Mouse (Mus musculus) embryonic facial prominence, embryonic 12.5 days (tissue): ENCODE results near the gene Grb2. TPM values are rescaled to one million over a fixed set of nuclear protein-coding genes. Genes with fewer than 3 reads are reported as not detected.

Experiments used
- ATAC-seq: fragments of 200-750 bp; cut with Nextera tagmentation; 2 replicates; pipeline ENCODE4 v1.8.0; 2017; ENCODE audit not compliant: insufficient number of reproducible peaks, insufficient read depth, low FRiP score, low TSS enrichment
- H3K27ac ChIP-seq: fragments of 300-500 bp; sonication (generic); 2 replicates; pipeline ENCODE4 v1.5.1; 2016; ENCODE audit warnings: mild to moderate bottlenecking
- H3K27me3 ChIP-seq: fragments of 300-500 bp; sonication (generic); 2 replicates; pipeline ENCODE4 v1.6.1; 2016; ENCODE audit warnings: mild to moderate bottlenecking, moderate library complexity
- H3K36me3 ChIP-seq: fragments of 300-500 bp; sonication (generic); 2 replicates; pipeline ENCODE4 v1.6.1; 2016; ENCODE audit warnings: mild to moderate bottlenecking
- H3K4me1 ChIP-seq: fragments of 300-500 bp; sonication (generic); 2 replicates; pipeline ENCODE4 v1.6.1; 2016
- H3K4me2 ChIP-seq: fragments of 300-500 bp; sonication (generic); replicated peaks from 2 replicates; pipeline ENCODE4 v1.6.1; 2016; ENCODE audit warnings: mild to moderate bottlenecking, moderate library complexity
- H3K4me3 ChIP-seq: fragments of 300-500 bp; sonication (generic); 2 replicates; pipeline ENCODE4 v1.5.1; 2016; ENCODE audit warnings: mild to moderate bottlenecking
- H3K9ac ChIP-seq: fragments of 300-500 bp; sonication (generic); 2 replicates; pipeline ENCODE4 v1.6.1; 2016; ENCODE audit warnings: mild to moderate bottlenecking, moderate library complexity
- H3K9me3 ChIP-seq: fragments of 300-500 bp; sonication (generic); 2 replicates; pipeline ENCODE4 v1.6.1; 2016; ENCODE audit warnings: mild to moderate bottlenecking, moderate library complexity
- WGBS: fragments of 180-500 bp; shearing (Covaris S2); methylation state at CpG from one replicate; pipeline ENCODE4 v1.1.7; 2016; 5-methylcytosine and 5-hydroxymethylcytosine counted together
- polyA plus RNA-seq: library from polyadenylated mRNA; unstranded; fragments of >200 nt; fragmentation: Nextera tagmentation; extraction: Ambion mirVana; gene quantifications from 2 replicates; pipeline ENCODE4 v1.2.1, GENCODE M21; 2016

Grb2 gene
- polyA plus RNA-seq, 1 experiment from 2014 or later, result 115 TPM

GRCm38 (mm10) chr11:115709829-115710559 is 1.6 kb upstream of the Grb2 start:
- Histone ChIP-seq H3K4me2 (peak overlapping the region; percentile 89), H3K4me3 (no peak overlapping the region), H3K27ac (no peak overlapping the region), H3K9ac (no peak overlapping the region; the same call in 1 of the 2 replicates), H3K4me1 (peaks cover 20% of the 10 kb centered on the region), H3K36me3 (no peaks in the 10 kb centered on the region), H3K27me3 (no peaks in the 10 kb centered on the region), H3K9me3 (no peaks in the 10 kb centered on the region)
- WGBS, result 52% methylated on average over 6 of the region's 6 CpGs
- ATAC-seq, result no peak

DNA sequence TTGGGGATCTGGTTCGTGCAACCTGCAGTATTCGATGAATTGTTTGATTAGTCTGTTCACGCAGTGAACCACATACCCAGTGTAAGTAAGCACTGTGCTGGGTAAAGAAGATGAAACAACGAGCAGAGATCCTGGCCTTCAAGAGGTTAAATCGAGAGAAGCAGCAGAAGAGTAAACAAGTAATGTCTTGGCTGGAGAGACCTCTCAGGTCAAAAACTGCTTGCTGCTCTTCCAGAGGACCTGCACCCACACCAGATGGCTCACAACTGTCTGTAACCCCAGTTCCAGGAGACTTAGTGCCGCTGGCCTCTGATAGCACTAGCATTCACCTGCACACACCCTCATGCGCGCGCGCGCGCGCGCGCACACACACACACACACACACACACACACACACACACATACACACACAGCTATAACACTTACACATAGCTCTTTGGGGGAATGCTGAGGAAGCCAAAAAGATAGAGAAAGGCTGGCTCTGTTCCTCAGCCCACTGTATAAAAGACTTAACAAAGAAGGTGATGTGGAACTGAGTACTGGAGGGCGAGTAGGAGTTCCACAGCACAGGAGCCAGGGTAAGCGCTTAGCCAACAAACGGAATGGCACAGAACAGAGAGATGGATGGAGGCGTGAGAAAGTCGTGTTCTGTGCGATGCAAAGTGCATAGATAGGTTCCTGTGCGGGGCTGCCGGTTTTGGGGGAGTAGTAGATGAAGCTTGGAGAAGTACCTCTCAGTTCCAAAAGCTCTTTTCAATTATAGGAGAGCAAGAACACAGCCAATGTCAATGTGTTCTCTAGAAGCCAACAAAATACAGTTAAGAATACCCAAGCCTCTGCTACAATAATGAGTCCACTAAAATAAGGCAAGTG is 795 bp upstream of the Grb2 start:
- Histone ChIP-seq H3K36me3 (no peaks in the 10 kb centered on the region), H3K9ac (peak overlapping the region; percentile 98), H3K27me3 (no peaks in the 10 kb centered on the region), H3K9me3 (no peaks in the 10 kb centered on the region), H3K4me3 (peak overlapping the region; percentile 100), H3K4me1 (peaks cover 21% of the 10 kb centered on the region), H3K27ac (peak overlapping the region; percentile 93), H3K4me2 (peak overlapping the region; percentile 89)
- peak; percentile 56 for ATAC-seq
- 2% methylated on average over 23 of the region's 23 CpGs for WGBS

DNA sequence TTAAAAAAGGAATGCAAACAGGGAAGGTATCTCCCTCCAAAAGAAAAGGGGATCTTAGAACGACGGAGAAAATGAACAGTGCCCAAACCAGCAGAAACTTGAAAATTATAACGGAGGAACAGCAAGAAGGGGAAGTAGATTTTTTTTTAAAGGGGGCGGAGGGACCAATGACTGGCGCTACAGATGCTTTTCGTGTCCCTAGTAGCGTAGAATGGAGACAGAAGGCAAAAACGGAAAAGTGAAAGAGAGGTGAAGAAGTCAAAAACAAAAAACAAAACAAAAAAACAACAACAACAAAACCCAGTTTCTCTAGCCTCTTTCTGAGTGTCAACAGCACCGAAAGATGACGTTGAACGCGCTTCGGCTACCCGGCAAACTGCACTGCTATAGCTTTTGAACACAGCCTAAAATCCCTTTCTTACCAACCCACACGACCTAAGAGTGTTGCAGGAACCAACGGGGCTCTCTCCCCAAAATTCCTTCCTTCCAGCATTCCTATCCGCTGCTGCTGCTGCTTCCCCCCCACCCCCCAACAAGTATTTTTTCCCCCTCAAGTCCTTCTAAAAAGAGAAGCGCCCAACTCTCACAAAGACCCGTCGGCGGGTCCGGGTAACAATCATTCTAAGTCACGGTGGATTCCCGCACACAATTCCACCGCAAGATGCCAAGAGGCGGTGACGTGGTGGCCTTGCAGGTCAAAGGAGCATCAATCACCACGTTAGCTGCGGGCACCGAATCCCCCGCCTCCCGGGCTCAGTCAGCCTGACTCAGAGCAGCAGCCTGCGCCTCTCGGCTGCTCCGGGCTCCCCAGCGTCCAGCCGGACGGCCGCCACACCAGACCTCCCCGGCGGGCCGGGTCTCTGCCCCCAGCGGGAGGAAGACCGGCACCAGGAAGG is 836 bp downstream of the Grb2 start:
- no peaks in the 10 kb centered on the region for H3K36me3 ChIP-seq
- peak; percentile 35 for ATAC-seq
- WGBS, result under 1% methylated on average over 44 of the region's 44 CpGs
- peak overlapping the region; percentile 100 for H3K4me3 ChIP-seq
- H3K9me3 ChIP-seq, result no peaks in the 10 kb centered on the region
- peak overlapping the region; percentile 93 for H3K27ac ChIP-seq
- peak overlapping the region; percentile 98 for H3K9ac ChIP-seq
- H3K4me1 ChIP-seq, result peaks cover 21% of the 10 kb centered on the region
- H3K4me2 ChIP-seq, result peak overlapping the region; percentile 89
- H3K27me3 ChIP-seq, result no peaks in the 10 kb centered on the region

DNA sequence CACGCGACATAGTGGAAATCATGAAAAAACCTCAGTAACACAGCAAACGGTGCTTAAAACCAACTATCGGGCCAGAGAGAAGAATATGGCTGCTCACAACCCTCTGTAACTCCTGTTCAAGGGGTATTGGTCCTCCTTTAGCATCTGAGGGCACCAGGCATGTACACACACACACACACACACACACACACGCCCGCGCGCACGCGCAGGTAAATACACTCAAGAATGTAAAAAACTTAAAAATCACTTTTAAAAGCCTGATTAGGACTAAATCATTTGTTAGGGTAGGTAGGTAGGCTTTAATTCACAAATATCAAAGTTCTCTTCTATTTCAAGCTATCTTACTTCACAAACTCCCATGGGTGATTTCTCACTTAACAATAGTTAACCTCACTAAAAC is 1.8 kb downstream of the Grb2 start:
- H3K4me2 ChIP-seq, result peak overlapping the region; percentile 89
- H3K27me3 ChIP-seq, result no peaks in the 10 kb centered on the region
- no peaks in the 10 kb centered on the region for H3K36me3 ChIP-seq
- H3K4me3 ChIP-seq, result peak overlapping the region; percentile 100; the same call in 1 of the 2 replicates
- ATAC-seq, result no peak
- 89% methylated on average over 10 of the region's 10 CpGs for WGBS
- no peak overlapping the region for H3K27ac ChIP-seq
- no peak overlapping the region for H3K9ac ChIP-seq
- H3K9me3 ChIP-seq, result no peaks in the 10 kb centered on the region
- peaks cover 21% of the 10 kb centered on the region for H3K4me1 ChIP-seq

DNA sequence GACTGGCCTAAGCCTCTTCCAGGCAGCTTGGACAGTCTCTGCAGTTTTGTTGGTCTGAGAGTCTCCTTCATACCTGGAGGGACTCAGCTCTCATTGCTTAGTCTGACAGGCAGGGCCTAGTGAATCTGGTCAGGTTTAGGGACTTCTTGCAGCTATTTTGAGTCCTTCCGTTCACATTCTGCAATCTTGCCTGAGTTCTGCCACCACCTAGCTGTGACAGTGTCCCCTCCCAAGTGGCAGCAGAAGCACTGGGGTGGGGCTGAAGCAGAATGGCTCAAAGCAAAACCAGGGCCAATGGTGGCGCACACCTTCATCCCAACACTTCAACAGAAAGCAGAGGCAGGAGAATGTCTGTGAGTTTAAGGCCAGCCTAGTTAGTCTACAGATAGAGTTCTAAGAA is 2.8 kb downstream of the Grb2 start:
- Histone ChIP-seq H3K9ac (no peak overlapping the region), H3K4me2 (no peak overlapping the region), H3K4me1 (peaks cover 21% of the 10 kb centered on the region), H3K27ac (no peak overlapping the region), H3K36me3 (no peaks in the 10 kb centered on the region), H3K27me3 (no peaks in the 10 kb centered on the region), H3K4me3 (no peak overlapping the region), H3K9me3 (no peaks in the 10 kb centered on the region)
- WGBS, result 84% methylated on average over 2 of the region's 2 CpGs
- no peak for ATAC-seq

DNA sequence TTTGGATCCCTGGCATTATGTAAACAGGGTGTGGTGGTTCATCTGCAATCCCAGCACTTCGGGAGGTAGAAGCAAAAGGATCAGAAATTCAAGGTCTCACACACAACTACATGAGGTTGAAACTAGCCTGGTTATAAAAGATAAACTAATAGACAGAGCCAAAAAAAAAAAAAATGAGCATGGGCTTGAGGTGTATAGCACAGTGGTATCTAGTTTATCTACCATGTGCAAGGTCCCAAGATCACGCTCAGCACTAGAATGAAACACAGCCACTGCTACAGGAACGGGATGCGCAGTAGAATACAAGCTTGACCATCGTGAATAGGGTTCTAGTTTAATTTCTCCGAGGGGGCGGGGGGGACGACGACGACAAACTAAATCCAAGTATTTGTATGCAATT is 3.7 kb downstream of the Grb2 start:
- ATAC-seq, result no peak

DNA sequence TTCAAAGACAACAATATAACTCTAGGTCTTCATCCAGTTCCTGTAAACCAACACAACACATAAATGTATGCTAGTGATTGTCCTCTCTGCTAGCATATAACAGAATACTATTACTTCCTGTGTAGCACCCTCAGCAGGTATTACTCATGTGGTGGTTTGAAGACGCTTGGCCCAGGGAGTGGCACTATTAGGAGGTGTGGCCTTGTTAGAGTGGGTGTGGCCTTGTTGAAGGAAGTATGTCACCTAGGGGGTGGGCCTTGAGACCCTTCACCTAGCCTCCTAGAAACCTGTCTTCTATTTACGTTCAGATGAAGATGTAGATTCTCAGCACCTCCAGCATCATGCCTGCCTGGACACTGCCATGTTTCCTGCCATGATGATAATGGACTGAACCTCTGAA is 4.9 kb downstream of the Grb2 start:
- 85% methylated on average over 2 of the region's 2 CpGs for WGBS
- H3K9me3 ChIP-seq, result no peaks in the 10 kb centered on the region
- no peak overlapping the region for H3K4me2 ChIP-seq
- no peaks in the 10 kb centered on the region for H3K27me3 ChIP-seq
- no peak overlapping the region for H3K27ac ChIP-seq
- no peak for ATAC-seq
- H3K36me3 ChIP-seq, result no peaks in the 10 kb centered on the region
- H3K9ac ChIP-seq, result no peak overlapping the region
- H3K4me3 ChIP-seq, result no peak overlapping the region
- peaks cover 30% of the 10 kb centered on the region for H3K4me1 ChIP-seq

More for the DNA sequence above, 3.7 kb downstream of the Grb2 start:
- Histone ChIP-seq H3K36me3 (no peaks in the 10 kb centered on the region), H3K9ac (no peak overlapping the region), H3K4me3 (no peak overlapping the region), H3K4me1 (peaks cover 29% of the 10 kb centered on the region), H3K9me3 (no peaks in the 10 kb centered on the region), H3K4me2 (no peak overlapping the region), H3K27me3 (no peaks in the 10 kb centered on the region), H3K27ac (no peak overlapping the region)
- 94% methylated on average over 10 of the region's 10 CpGs for WGBS

DNA sequence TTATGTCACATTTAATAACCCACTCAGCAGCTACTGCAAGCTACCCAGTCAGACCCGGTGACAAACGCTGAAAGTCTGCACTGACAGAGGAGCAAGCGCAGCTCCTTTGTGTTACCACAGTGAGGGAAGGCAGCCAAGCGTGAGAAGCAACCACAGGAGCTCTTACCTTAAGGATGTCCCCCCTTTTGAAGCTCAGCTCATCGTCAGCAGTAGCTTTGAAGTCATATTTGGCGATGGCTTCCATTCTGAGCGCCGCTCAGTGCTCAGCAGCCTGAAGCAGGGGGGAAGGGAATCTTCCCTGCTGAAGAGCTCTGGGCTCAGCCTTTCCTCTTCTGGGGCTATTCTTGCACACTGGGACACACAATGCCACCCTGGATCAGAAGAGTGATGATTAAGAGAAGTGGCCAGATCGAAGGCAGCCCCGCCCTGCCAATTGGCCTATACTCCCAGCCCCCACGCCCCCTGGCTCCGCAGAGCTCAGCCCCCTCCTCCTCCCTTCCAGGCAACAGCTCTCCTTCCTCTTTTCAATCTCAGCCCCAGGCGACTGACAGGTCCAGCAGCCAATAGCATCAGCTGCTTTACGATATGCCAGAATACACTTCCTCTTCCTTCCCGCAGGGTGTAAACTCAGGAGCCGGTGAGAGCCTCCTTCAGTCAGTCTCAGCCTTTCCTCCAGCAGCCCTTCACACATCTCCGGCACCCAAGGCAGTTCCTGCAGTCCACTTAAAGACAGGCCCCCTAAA is 9.2 kb downstream of the Grb2 start:
- H3K36me3 ChIP-seq, result peaks cover 10% of the 10 kb centered on the region
- no peaks in the 10 kb centered on the region for H3K9me3 ChIP-seq
- WGBS, result 14% methylated on average over 17 of the region's 17 CpGs
- H3K27ac ChIP-seq, result peak overlapping the region; percentile 54
- H3K4me1 ChIP-seq, result peaks cover 16% of the 10 kb centered on the region
- peak overlapping the region; percentile 72 for H3K9ac ChIP-seq
- H3K4me3 ChIP-seq, result peak overlapping the region; percentile 51
- H3K4me2 ChIP-seq, result peak overlapping the region; percentile 90
- peak; percentile 87 for ATAC-seq
- H3K27me3 ChIP-seq, result no peaks in the 10 kb centered on the region

GRCm38 (mm10) chr11:115697722-115698121 is 10.7 kb downstream of the Grb2 start:
- ATAC-seq, result no peak
- Histone ChIP-seq H3K9me3 (no peaks in the 10 kb centered on the region), H3K36me3 (peaks cover 10% of the 10 kb centered on the region), H3K4me1 (peaks cover 16% of the 10 kb centered on the region), H3K4me2 (no peak overlapping the region), H3K27me3 (no peaks in the 10 kb centered on the region), H3K9ac (no peak overlapping the region), H3K27ac (no peak overlapping the region), H3K4me3 (no peak overlapping the region)
- 90% methylated on average over 3 of the region's 3 CpGs for WGBS

DNA sequence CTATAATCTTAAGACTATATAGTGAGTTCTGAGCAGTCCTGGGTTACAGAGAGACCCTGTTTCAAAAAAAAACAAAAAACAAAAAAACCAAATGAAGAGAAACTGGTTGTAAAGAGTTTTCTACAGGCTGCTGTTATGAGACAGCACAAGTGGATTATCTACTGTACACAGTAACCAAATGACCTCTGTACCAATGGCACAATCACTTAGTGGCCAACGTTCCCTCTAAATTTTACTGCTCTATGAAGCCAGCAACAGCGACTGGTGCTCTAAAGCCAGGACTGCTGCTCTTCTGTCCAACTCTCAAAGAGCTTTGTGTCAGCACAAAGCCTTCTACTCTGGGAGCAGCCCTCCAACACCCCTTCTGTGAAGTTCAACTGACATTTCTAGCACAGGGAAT is 11.3 kb downstream of the Grb2 start:
- no peak for ATAC-seq
- no peak overlapping the region for H3K4me2 ChIP-seq
- WGBS, result 94% methylated on average over 2 of the region's 2 CpGs

GRCm38 (mm10) chr11:115696471-115696870 is 11.9 kb downstream of the Grb2 start:
- Histone ChIP-seq H3K27me3 (no peaks in the 10 kb centered on the region), H3K9ac (no peak overlapping the region), H3K27ac (no peak overlapping the region), H3K9me3 (no peaks in the 10 kb centered on the region), H3K4me1 (peaks cover 16% of the 10 kb centered on the region), H3K4me3 (no peak overlapping the region), H3K4me2 (no peak overlapping the region), H3K36me3 (peaks cover 10% of the 10 kb centered on the region)
- 87% methylated on average over 4 of the region's 4 CpGs for WGBS
- no peak for ATAC-seq

More for the DNA sequence above, 11.3 kb downstream of the Grb2 start:
- Histone ChIP-seq H3K27me3 (no peaks in the 10 kb centered on the region), H3K9ac (no peak overlapping the region), H3K36me3 (peaks cover 10% of the 10 kb centered on the region), H3K4me3 (no peak overlapping the region), H3K4me1 (peaks cover 16% of the 10 kb centered on the region), H3K27ac (no peak overlapping the region), H3K9me3 (no peaks in the 10 kb centered on the region)
